9 mouse cellular contexts compared by ENCODE assay signal in genomic region chr9:100599761-100600328, GRCm38 (mm10). TPM values are rescaled to one million over a fixed set of nuclear protein-coding genes. Genes with fewer than 3 reads are reported as not detected.
DNase-seq lines count a peak whose midpoint lies in the region; ATAC-seq and TF ChIP-seq lines count a peak whose summit lies in the region.
"Had no signal": no experiment of that assay in that cellular context is flagged by ENCODE, and none has a peak within 500 bp of the region (broad histone marks: within the 10 kb centered on the region; RNA-seq: fewer than 3 reads in every experiment).

No protein-coding gene starts in this region.

- peak; percentile 60 for ATAC-seq in limb, embryonic 14.5 days (ENCODE audit: low FRiP score, low read depth)
- peak; percentile 31; the same call in 1 of the 2 replicates for ATAC-seq in liver, embryonic 14.5 days (ENCODE audit: insufficient read depth)

- no peak for TF ChIP-seq CTCF in liver, embryonic 14.5 days (IDR thresholded peaks at IDR 0.05; ENCODE audit: low read depth)

- no peaks in the 10 kb centered on the region for H3K36me3 ChIP-seq in limb, embryonic 14.5 days (ENCODE audit: control insufficient read depth, insufficient read depth, low read length)
- H3K36me3 ChIP-seq in limb, embryonic 10.5 days: no peaks in the 10 kb centered on the region
- no peaks in the 10 kb centered on the region for H3K36me3 ChIP-seq in liver, embryonic 14.5 days (replicated peaks; ENCODE audit: control insufficient read depth, insufficient read depth, low read depth)

- no peak for DNase-seq in limb, embryonic 14.5 days (ENCODE audit: low spot score)
- DNase-seq in limb, embryonic 10.5 days (ENCODE audit: low spot score): no peak
- DNase-seq in brain, adult 2 months (ENCODE audit: low read depth, low spot score): peak; percentile 87
- DNase-seq in liver, embryonic 14.5 days (ENCODE audit: low read depth in 3 of 3, low spot score in 3 of 3): peak in 1 of 3 experiments; percentile 10
- peak; percentile 69 for DNase-seq in yolk sac, embryonic 10.5 days (ENCODE audit: low spot score)
- DNase-seq in gastrocnemius, postnatal 4 days (ENCODE audit: low spot score in 2 of 2): no peak
- no peak for DNase-seq in urinary bladder, postnatal 14 days (ENCODE audit: low spot score)
- DNase-seq: lung, adult 2 months had no signal

- no peaks in the 10 kb centered on the region for H3K9me3 ChIP-seq in limb, embryonic 14.5 days (ENCODE audit: control insufficient read depth, low read length)
- H3K9me3 ChIP-seq in limb, embryonic 10.5 days (replicated peaks): no peaks in the 10 kb centered on the region
- no peaks in the 10 kb centered on the region for H3K9me3 ChIP-seq in liver, embryonic 14.5 days (ENCODE audit: control insufficient read depth, low read length)

- 48% methylated on average over 3 of the region's 3 CpGs for WGBS in limb, embryonic 14.5 days
- 77% methylated on average over 3 of the region's 3 CpGs for WGBS in limb, embryonic 10.5 days
- WGBS in liver, embryonic 14.5 days (ENCODE audit: insufficient replicate concordance): 66% methylated on average over 3 of the region's 3 CpGs

- H3K4me1 ChIP-seq in limb, embryonic 14.5 days (ENCODE audit: control insufficient read depth, insufficient read depth, low read length): peaks cover 5% of the 10 kb centered on the region; the same call in 1 of the 2 replicates
- H3K4me1 ChIP-seq in limb, embryonic 10.5 days: no peaks in the 10 kb centered on the region
- H3K4me1 ChIP-seq in liver, embryonic 14.5 days (replicated peaks; ENCODE audit: control insufficient read depth in 2 of 2, insufficient read depth in 2 of 2, low read length in 1 of 2): no peaks in the 10 kb centered on the region

- no peak overlapping the region for H3K9ac ChIP-seq in limb, embryonic 14.5 days (ENCODE audit: low read depth, low read length, severe bottlenecking)
- no peak overlapping the region for H3K9ac ChIP-seq in liver, embryonic 14.5 days (replicated peaks)

- TF ChIP-seq EP300 in liver, embryonic 14.5 days (IDR thresholded peaks at IDR 0.05; ENCODE audit: low read depth): no peak

- no peak for TF ChIP-seq POLR2A in limb, embryonic 14.5 days (IDR thresholded peaks at IDR 0.05; ENCODE audit: borderline replicate concordance, extremely low read depth, insufficient read depth, insufficient read length)

- H3K27me3 ChIP-seq in limb, embryonic 14.5 days (ENCODE audit: control insufficient read depth, insufficient read depth, low read length): no peaks in the 10 kb centered on the region
- H3K27me3 ChIP-seq in limb, embryonic 10.5 days (ENCODE audit: low read depth, poor library complexity, severe bottlenecking): no peaks in the 10 kb centered on the region
- no peaks in the 10 kb centered on the region for H3K27me3 ChIP-seq in liver, embryonic 14.5 days (ENCODE audit: control insufficient read depth, insufficient read depth, low read length)

- H3K4me2 ChIP-seq in limb, embryonic 14.5 days (replicated peaks; ENCODE audit: low read depth, low read length, severe bottlenecking): no peak overlapping the region
- H3K4me2 ChIP-seq in liver, embryonic 14.5 days (ENCODE audit: low read depth): no peak overlapping the region

- H3K4me3 ChIP-seq in limb, embryonic 14.5 days (replicated peaks; ENCODE audit: low read length): no peak overlapping the region
- H3K4me3 ChIP-seq in limb, embryonic 10.5 days: no peak overlapping the region
- no peak overlapping the region for H3K4me3 ChIP-seq in liver, embryonic 14.5 days (ENCODE audit: insufficient read depth in 1 of 2, low read depth in 2 of 2, low read length in 2 of 2)
- H3K4me3 ChIP-seq: layer of hippocampus, adult 2 months had no signal

- no peak overlapping the region for H3K27ac ChIP-seq in limb, embryonic 14.5 days (replicated peaks; ENCODE audit: low read depth, low read length)
- no peak overlapping the region for H3K27ac ChIP-seq in limb, embryonic 10.5 days
- H3K27ac ChIP-seq in liver, embryonic 14.5 days: no peak overlapping the region
- H3K27ac ChIP-seq: layer of hippocampus, adult 2 months had no signal

RNA-seq across cellular contexts. Expression of gene Stag1, which starts 2.2 kb away (rescaled TPM):
- 23.9 and 35.0 TPM in 2 replicates for polyA plus RNA-seq in limb, embryonic 14.5 days (2012; rRNA removed)
- polyA plus RNA-seq in limb, embryonic 14.5 days (2014; fragmentation: Nextera tagmentation; extraction: Ambion mirVana): 45.5 and 50.9 TPM in 2 replicates
- 52.8 and 57.2 TPM in 2 replicates for polyA plus RNA-seq in limb, embryonic 10.5 days (2016; fragmentation: Nextera tagmentation; extraction: Ambion mirVana)
- 6.0 and 11.6 TPM in 2 replicates for polyA plus RNA-seq in liver, embryonic 14.5 days (2012; rRNA removed)
- polyA plus RNA-seq in liver, embryonic 14.5 days (2014; fragmentation: Nextera tagmentation; extraction: Ambion mirVana): 17.0 and 18.2 TPM in 2 replicates
- total RNA-seq in gastrocnemius, postnatal 4 days (2021): 10 to 100 TPM; 59.5 to 67.5 TPM

RNA-seq across cellular contexts. Expression of gene Slc35g2, which starts 29.0 kb away (rescaled TPM):
- 1.8 and 2.2 TPM in 2 replicates for polyA plus RNA-seq in limb, embryonic 14.5 days (2012; rRNA removed)
- polyA plus RNA-seq in limb, embryonic 14.5 days (2014; fragmentation: Nextera tagmentation; extraction: Ambion mirVana): 3.0 and 4.1 TPM in 2 replicates
- polyA plus RNA-seq in limb, embryonic 10.5 days (2016; fragmentation: Nextera tagmentation; extraction: Ambion mirVana): 1.6 and 3.4 TPM in 2 replicates
- 0.42 and 0.61 TPM in 2 replicates for polyA plus RNA-seq in liver, embryonic 14.5 days (2012; rRNA removed)
- 1.4 and 1.5 TPM in 2 replicates for polyA plus RNA-seq in liver, embryonic 14.5 days (2014; fragmentation: Nextera tagmentation; extraction: Ambion mirVana)
- 1 to 10 TPM; 1.8 to 2.0 TPM for total RNA-seq in gastrocnemius, postnatal 4 days (2021)

RNA-seq across cellular contexts. Expression of gene Nck1, which starts 53.9 kb away (rescaled TPM):
- 26.5 and 49.3 TPM in 2 replicates for polyA plus RNA-seq in limb, embryonic 14.5 days (2012; rRNA removed)
- 67.3 and 83.7 TPM in 2 replicates for polyA plus RNA-seq in limb, embryonic 14.5 days (2014; fragmentation: Nextera tagmentation; extraction: Ambion mirVana)
- polyA plus RNA-seq in limb, embryonic 10.5 days (2016; fragmentation: Nextera tagmentation; extraction: Ambion mirVana): 62.5 and 66.3 TPM in 2 replicates
- polyA plus RNA-seq in liver, embryonic 14.5 days (2012; rRNA removed): 5.4 and 12.9 TPM in 2 replicates
- 18.3 and 26.4 TPM in 2 replicates for polyA plus RNA-seq in liver, embryonic 14.5 days (2014; fragmentation: Nextera tagmentation; extraction: Ambion mirVana)
- total RNA-seq in gastrocnemius, postnatal 4 days (2021): 10 to 100 TPM; 44.6 to 46.7 TPM

Comparison
In these comparisons a context has a peak if more than half of its experiments do, and no peak if none do; other contexts are left out.
1. DNase-seq: peak in brain, adult 2 months (single experiment) and yolk sac, embryonic 10.5 days (single experiment); none in limb, embryonic 14.5 days (single experiment), limb, embryonic 10.5 days (single experiment), gastrocnemius, postnatal 4 days (0 of 2) and urinary bladder, postnatal 14 days (single experiment).